Mouse (Mus musculus) hindbrain, postnatal 0 days (tissue): Measurements from ENCODE around the gene Asic3. TPM values are rescaled to one million over a fixed set of nuclear protein-coding genes. Genes with fewer than 3 reads are reported as not detected.
A peak's percentile ranks its signal among the peaks of the same experiment; 100 is the strongest.

Experiments used
- ATAC-seq: fragments of 200-750 bp; cut with Nextera tagmentation; 2 replicates; pipeline ENCODE4 v1.8.0; 2017; ENCODE audit warnings: mild to moderate bottlenecking, moderate TSS enrichment, moderate library complexity
- DNase-seq: peaks from one replicate; pipeline ENCODE4 v3.0.0-alpha.2; 2015; ENCODE audit warnings: low spot score
- H3K27ac ChIP-seq: fragments of 300-500 bp; sonication (generic); 2 replicates; pipeline ENCODE4 v1.5.1; 2014; ENCODE audit warnings: mild to moderate bottlenecking
- H3K27me3 ChIP-seq: fragments of 300-500 bp; sonication (generic); 2 replicates; pipeline ENCODE4 v1.6.1; 2014; ENCODE audit warnings: low read length, mixed read lengths; ENCODE audit not compliant: insufficient read depth
- H3K36me3 ChIP-seq: fragments of 300-500 bp; sonication (generic); 2 replicates; pipeline ENCODE4 v1.6.1; 2014; ENCODE audit warnings: low read length, mixed read lengths; ENCODE audit not compliant: insufficient read depth
- H3K4me1 ChIP-seq: fragments of 300-500 bp; sonication (generic); 2 replicates; pipeline ENCODE4 v1.6.1; 2014; ENCODE audit warnings: antibody characterized with exemption, low read length, mixed read lengths; ENCODE audit not compliant: insufficient read depth
- H3K4me2 ChIP-seq: fragments of 300-500 bp; sonication (generic); 2 replicates; pipeline ENCODE4 v1.6.1; 2014; ENCODE audit warnings: low read depth, mild to moderate bottlenecking, low read length, moderate library complexity, mixed read lengths
- H3K4me3 ChIP-seq: fragments of 300-500 bp; sonication (generic); 2 replicates; pipeline ENCODE4 v1.5.1; 2014; ENCODE audit warnings: low read length
- H3K9ac ChIP-seq: fragments of 300-500 bp; sonication (generic); replicated peaks from 2 replicates; pipeline ENCODE4 v1.6.1; 2014; ENCODE audit warnings: mild to moderate bottlenecking, low read length, moderate library complexity, mixed read lengths
- H3K9me3 ChIP-seq: fragments of 300-500 bp; sonication (generic); 2 replicates; pipeline ENCODE4 v1.6.1; 2016; ENCODE audit warnings: low read length, mixed read lengths
- CTCF ChIP-seq: IDR thresholded peaks from 2 replicates; pipeline ENCODE4 v1.5.1; 2016; ENCODE audit warnings: antibody characterized with exemption, control low read depth, low read depth
- WGBS: fragments of 180-500 bp; shearing (Covaris S2); extraction: QIAGEN DNeasy Blood & Tissue Kit; methylation state at CpG from one replicate; pipeline ENCODE4 v1.1.7; 2014; 5-methylcytosine and 5-hydroxymethylcytosine counted together
- polyA plus RNA-seq: library from polyadenylated mRNA; unstranded; fragments of >200 nt; fragmentation: Nextera tagmentation; extraction: Ambion mirVana; gene quantifications from 2 replicates; pipeline ENCODE4 v1.2.1, GENCODE M21; 2015
- total RNA-seq: library from RNA; depleted of rRNA; stranded (reverse); fragments of >200 nt; gene quantifications from 2 replicates; pipeline ENCODE4 v1.2.3, GENCODE M21; 2014

Asic3 gene
- total and polyA plus RNA-seq, 2 experiments from 2014 or later: 0.37 to 0.58 TPM

GRCm38 (mm10) chr5:24369767-24370166 lies 43.4 kb upstream of the Asic3 start:
- ATAC-seq (no peak), DNase-seq (no peak)
- no peak overlapping the region for H3K4me2 ChIP-seq
- WGBS: 84% methylated on average over 9 of the region's 9 CpGs
- no peaks in the 10 kb centered on the region for H3K27me3 ChIP-seq
- no peaks in the 10 kb centered on the region for H3K4me1 ChIP-seq
- no peak for TF ChIP-seq CTCF
- no peaks in the 10 kb centered on the region for H3K9me3 ChIP-seq
- no peak overlapping the region for H3K4me3 ChIP-seq
- no peak overlapping the region for H3K9ac ChIP-seq
- no peaks in the 10 kb centered on the region for H3K36me3 ChIP-seq
- no peak overlapping the region for H3K27ac ChIP-seq

- Histone ChIP-seq H3K4me2 (no peak overlapping the region), H3K36me3 (no peaks in the 10 kb centered on the region), H3K4me3 (no peak overlapping the region), H3K9me3 (no peaks in the 10 kb centered on the region), H3K27me3 (no peaks in the 10 kb centered on the region), H3K9ac (no peak overlapping the region), H3K4me1 (no peaks in the 10 kb centered on the region), H3K27ac (no peak overlapping the region)
- ATAC-seq (no peak), DNase-seq (no peak)
- TF ChIP-seq CTCF: no peak
- 71% methylated on average over 5 of the region's 5 CpGs for WGBS
These were observed 39.4 kb upstream of the Asic3 start for GRCm38 (mm10) chr5:24373807-24374206.

GRCm38 (mm10) chr5:24374216-24374615 lies 39.0 kb upstream of the Asic3 start:
- no peak overlapping the region for H3K4me2 ChIP-seq
- TF ChIP-seq CTCF: no peak
- no peak overlapping the region for H3K27ac ChIP-seq
- H3K9me3 ChIP-seq: no peaks in the 10 kb centered on the region
- H3K36me3 ChIP-seq: no peaks in the 10 kb centered on the region
- DNase-seq: peak; percentile 46
- no peak overlapping the region for H3K4me3 ChIP-seq
- 32% methylated on average over 6 of the region's 6 CpGs for WGBS
- H3K4me1 ChIP-seq: no peaks in the 10 kb centered on the region
- H3K27me3 ChIP-seq: no peaks in the 10 kb centered on the region
- H3K9ac ChIP-seq: no peak overlapping the region
- ATAC-seq: no peak

GRCm38 (mm10) chr5:24374666-24375328 lies 38.4 kb upstream of the Asic3 start:
- ATAC-seq: no peak
- no peak for TF ChIP-seq CTCF
- DNase-seq: no peak

GRCm38 (mm10) chr5:24378700-24379099 lies 34.5 kb upstream of the Asic3 start:
- no peak overlapping the region for H3K4me2 ChIP-seq
- no peak for ATAC-seq
- no peak for DNase-seq
- H3K4me1 ChIP-seq: peaks cover 4% of the 10 kb centered on the region
- no peak overlapping the region for H3K27ac ChIP-seq
- no peaks in the 10 kb centered on the region for H3K27me3 ChIP-seq
- H3K9ac ChIP-seq: no peak overlapping the region
- no peaks in the 10 kb centered on the region for H3K36me3 ChIP-seq
- 75% methylated on average over 2 of the region's 2 CpGs for WGBS
- TF ChIP-seq CTCF: no peak
- H3K9me3 ChIP-seq: no peaks in the 10 kb centered on the region
- H3K4me3 ChIP-seq: no peak overlapping the region

More at GRCm38 (mm10) chr5:24374666-24375328, 38.4 kb upstream of the Asic3 start:
- no peak overlapping the region for H3K4me2 ChIP-seq
- no peak overlapping the region for H3K9ac ChIP-seq
- H3K36me3 ChIP-seq: no peaks in the 10 kb centered on the region
- H3K27me3 ChIP-seq: no peaks in the 10 kb centered on the region
- WGBS: 70% methylated on average over 7 of the region's 7 CpGs
- no peaks in the 10 kb centered on the region for H3K4me1 ChIP-seq
- H3K27ac ChIP-seq: no peak overlapping the region
- H3K4me3 ChIP-seq: no peak overlapping the region
- no peaks in the 10 kb centered on the region for H3K9me3 ChIP-seq

- Histone ChIP-seq H3K4me1 (peaks cover 12% of the 10 kb centered on the region), H3K4me3 (no peak overlapping the region), H3K9ac (no peak overlapping the region), H3K27ac (no peak overlapping the region; the same call in 1 of the 2 replicates), H3K27me3 (no peaks in the 10 kb centered on the region), H3K9me3 (no peaks in the 10 kb centered on the region), H3K4me2 (no peak overlapping the region), H3K36me3 (no peaks in the 10 kb centered on the region)
- WGBS: 61% methylated on average over 4 of the region's 4 CpGs
- ATAC-seq (no peak), DNase-seq (no peak)
- TF ChIP-seq CTCF: no peak
These were observed 33.7 kb upstream of the Asic3 start for GRCm38 (mm10) chr5:24379501-24379900.

- WGBS: 93% methylated on average over 4 of the region's 4 CpGs
- no peaks in the 10 kb centered on the region for H3K9me3 ChIP-seq
- TF ChIP-seq CTCF: no peak
- no peak overlapping the region for H3K4me3 ChIP-seq
- no peak overlapping the region for H3K27ac ChIP-seq
- no peaks in the 10 kb centered on the region for H3K36me3 ChIP-seq
- no peaks in the 10 kb centered on the region for H3K27me3 ChIP-seq
- ATAC-seq (no peak), DNase-seq (no peak)
- peaks cover 12% of the 10 kb centered on the region for H3K4me1 ChIP-seq
- H3K9ac ChIP-seq: no peak overlapping the region
- H3K4me2 ChIP-seq: no peak overlapping the region
These were observed 32.7 kb upstream of the Asic3 start for GRCm38 (mm10) chr5:24380499-24380898.
